Mouse (Mus musculus) ES-E14 (cell line): ENCODE measurements around the gene C1ql2. TPM values are rescaled to one million over a fixed set of nuclear protein-coding genes. Genes with fewer than 3 reads are reported as not detected.
A peak's percentile ranks its signal among the peaks of the same experiment; 100 is the strongest.

Experiments used
- DNase-seq: peaks from one replicate; pipeline ENCODE4 v3.0.0-alpha.2; 2013; ENCODE audit warnings: low read depth, low spot score
- H3K27ac ChIP-seq: 2 replicates; pipeline ENCODE4 v1.5.1; 2012; ENCODE audit warnings: low read depth, mild to moderate bottlenecking, low read length, moderate library complexity, mixed read lengths; ENCODE audit not compliant: poor library complexity, insufficient read depth, severe bottlenecking
- H3K36me3 ChIP-seq: 2 replicates; pipeline ENCODE4 v1.6.1; 2012; ENCODE audit warnings: mild to moderate bottlenecking, low read length, moderate library complexity, mixed read lengths; ENCODE audit not compliant: control insufficient read depth, poor library complexity, insufficient read depth, severe bottlenecking
- H3K4me1 ChIP-seq, 2 experiments: fragments of 150-350 bp in 1 of 2; sonication (generic) in 1 of 2; 2 replicates each; pipeline ENCODE4 v1.6.1; 2012; ENCODE audit warnings: low read length in 2 of 2, mild to moderate bottlenecking in 1 of 2, mixed read lengths in 1 of 2; ENCODE audit not compliant: control insufficient read depth in 2 of 2, insufficient read depth in 2 of 2, poor library complexity in 1 of 2
- H3K4me3 ChIP-seq, 2 experiments: fragments of 150-350 bp in 1 of 2; sonication (generic) in 1 of 2; 2 replicates each; pipeline ENCODE4 v1.5.1; 2012; ENCODE audit warnings: low read length in 2 of 2, low read depth in 1 of 2, mild to moderate bottlenecking in 1 of 2, mixed read lengths in 1 of 2; ENCODE audit not compliant: insufficient read depth in 1 of 2, poor library complexity in 1 of 2, severe bottlenecking in 1 of 2
- H3K9ac ChIP-seq: 2 replicates; pipeline ENCODE4 v1.6.1; 2012; ENCODE audit warnings: low read depth, mild to moderate bottlenecking, low read length, mixed read lengths; ENCODE audit not compliant: poor library complexity, insufficient read depth, severe bottlenecking
- H3K9me3 ChIP-seq: fragments of 150-350 bp; sonication (generic); 2 replicates; pipeline ENCODE4 v1.6.1; 2012; ENCODE audit warnings: low read depth, mild to moderate bottlenecking, low read length; ENCODE audit not compliant: control insufficient read depth, insufficient read depth
- CHD2 ChIP-seq: IDR thresholded peaks from 2 replicates; pipeline ENCODE4 v1.6.1; 2014; ENCODE audit warnings: mild to moderate bottlenecking, low read depth, low read length, inconsistent platforms
- HCFC1 ChIP-seq: IDR thresholded peaks from 2 replicates; pipeline ENCODE4 v1.6.1; 2012; ENCODE audit warnings: low read length, inconsistent platforms, borderline replicate concordance; ENCODE audit not compliant: insufficient read depth
- MAFK ChIP-seq: IDR thresholded peaks from 2 replicates; pipeline ENCODE4 v1.6.1; 2014; ENCODE audit warnings: mild to moderate bottlenecking, low read depth, low read length, inconsistent platforms; ENCODE audit not compliant: insufficient read depth
- ZC3H11A ChIP-seq: IDR thresholded peaks from 2 replicates; pipeline ENCODE4 v1.6.1; 2012; ENCODE audit warnings: low read depth, mild to moderate bottlenecking, inconsistent platforms, low read length, borderline replicate concordance
- ZNF384 ChIP-seq: IDR thresholded peaks from 2 replicates; pipeline ENCODE4 v1.6.1; 2012; ENCODE audit warnings: low read depth, low read length, inconsistent platforms
- in situ Hi-C, 2 experiments: fragments of 600-800 bp; cut with MboI; formaldehyde crosslinking; loops; one replicate each; pipeline ENCODE4 v1.15.1; 2025; ENCODE audit warnings: low sequenced_read_pairs in 2 of 2, inconsistent platforms in 1 of 2; ENCODE audit not compliant: unreplicated experiment in 2 of 2
- total RNA-seq: library from RNA; depleted of rRNA; stranded (reverse); fragments of 300-350 nt; gene quantifications from 2 replicates; pipeline ENCODE4 v1.2.3, GENCODE M21; 2012; rRNA removed

C1ql2 gene
- total RNA-seq, 1 experiment = 0.49 TPM

DNA sequence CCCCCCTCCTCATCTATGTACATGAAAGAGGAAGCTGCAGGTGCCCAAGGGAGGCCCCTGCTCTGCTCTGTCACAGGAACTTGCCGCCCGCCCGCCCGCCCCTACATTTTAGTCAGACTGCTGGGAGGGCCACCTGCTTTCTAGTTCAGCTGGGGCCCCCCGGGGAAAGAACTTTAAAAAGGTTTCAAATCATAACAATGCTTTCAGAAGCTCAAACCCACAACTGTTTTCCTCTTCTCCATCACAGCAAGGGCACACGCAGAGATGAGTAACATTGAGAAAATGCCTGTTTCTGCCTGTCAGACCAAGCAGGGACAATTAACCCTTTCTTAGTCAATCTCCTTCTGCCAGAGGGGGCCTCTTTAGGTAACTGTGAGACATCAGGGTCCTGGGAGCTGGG lies 49.4 kb downstream of the C1ql2 start:
- Histone ChIP-seq H3K4me1 (no peaks in the 10 kb centered on the region), H3K9me3 (no peaks in the 10 kb centered on the region), H3K9ac (no peak overlapping the region), H3K27ac (no peak overlapping the region), H3K4me3 (no peak overlapping the region), H3K36me3 (no peaks in the 10 kb centered on the region)
- TF ChIP-seq CHD2 = no peak
- TF ChIP-seq ZC3H11A = no peak
- TF ChIP-seq ZNF384 = no peak
- no peak for TF ChIP-seq MAFK
- TF ChIP-seq HCFC1 = no peak
- no peak for DNase-seq
- in situ Hi-C loops = no loop called here

DNA sequence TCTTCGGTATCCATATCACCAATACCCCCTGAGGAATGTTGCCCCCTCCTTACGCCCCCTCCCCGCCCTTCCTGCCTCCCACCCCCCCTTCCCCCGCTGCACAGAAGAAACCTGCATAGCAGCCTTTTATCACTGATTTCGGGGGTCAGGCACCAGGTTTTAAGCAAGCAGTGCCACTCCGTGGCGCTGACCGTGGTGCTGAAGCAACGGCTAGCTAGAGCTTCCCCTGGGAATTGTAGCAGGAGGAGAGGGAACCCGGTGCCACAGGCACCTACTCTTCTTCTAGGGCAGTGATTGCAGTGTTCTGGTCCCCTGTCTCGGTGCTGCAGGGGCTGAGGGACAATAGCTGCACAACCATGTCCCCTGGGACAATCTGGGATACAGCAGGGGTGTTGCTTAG lies 50.0 kb downstream of the C1ql2 start:
- TF ChIP-seq MAFK (no peak), HCFC1 (no peak), ZC3H11A (no peak), ZNF384 (no peak), CHD2 (no peak)
- in situ Hi-C loops = no loop called here
- Histone ChIP-seq H3K27ac (no peak overlapping the region), H3K9me3 (no peaks in the 10 kb centered on the region), H3K4me1 (no peaks in the 10 kb centered on the region), H3K4me3 (no peak overlapping the region), H3K36me3 (no peaks in the 10 kb centered on the region), H3K9ac (no peak overlapping the region)
- DNase-seq = peak; percentile 57

Other genes starting within 250 kb of the C1ql2 start
- 210 and 259 TPM in 2 replicates for gene Dbi, start 219.5 kb upstream of the C1ql2 start, total RNA-seq
- gene 3110009E18Rik, start 219.4 kb upstream of the C1ql2 start, total RNA-seq = 5.3 and 8.3 TPM in 2 replicates
- gene Steap3, start 67.9 kb upstream of the C1ql2 start, total RNA-seq = 53.1 and 75.9 TPM in 2 replicates
- gene Marco, start 164.4 kb downstream of the C1ql2 start, total RNA-seq = not detected in 2 replicates